Mouse (Mus musculus) liver, embryonic 11.5 days (tissue): Measurements from ENCODE around the gene Ppp4r3a. TPM values are rescaled to one million over a fixed set of nuclear protein-coding genes. Genes with fewer than 3 reads are reported as not detected.
A peak's percentile ranks its signal among the peaks of the same experiment; 100 is the strongest.

Experiments used
- ATAC-seq: fragments of 200-750 bp; cut with Nextera tagmentation; replicated peaks from 2 replicates; pipeline ENCODE4 v1.8.0; 2017; ENCODE audit warnings: moderate number of reproducible peaks, mild to moderate bottlenecking, moderate TSS enrichment, moderate library complexity; ENCODE audit not compliant: low FRiP score
- DNase-seq: peaks from one replicate; pipeline ENCODE4 v3.0.0-alpha.2; 2017; ENCODE audit warnings: low spot score
- H3K27ac ChIP-seq: fragments of 300-500 bp; sonication (generic); 2 replicates; pipeline ENCODE4 v1.5.1; 2014; ENCODE audit warnings: mild to moderate bottlenecking, low read depth, low read length, control low read depth
- H3K27me3 ChIP-seq: fragments of 300-500 bp; sonication (generic); replicated peaks from 2 replicates; pipeline ENCODE4 v1.6.1; 2014; ENCODE audit warnings: low read length, mixed read lengths; ENCODE audit not compliant: control insufficient read depth, insufficient read depth
- H3K36me3 ChIP-seq: fragments of 300-500 bp; sonication (generic); 2 replicates; pipeline ENCODE4 v1.6.1; 2014; ENCODE audit warnings: mild to moderate bottlenecking, low read length, moderate library complexity, mixed read lengths; ENCODE audit not compliant: control insufficient read depth, insufficient read depth
- H3K4me1 ChIP-seq: fragments of 300-500 bp; sonication (generic); replicated peaks from 2 replicates; pipeline ENCODE4 v1.6.1; 2014; ENCODE audit warnings: low read length, mixed read lengths; ENCODE audit not compliant: control insufficient read depth, insufficient read depth
- H3K4me2 ChIP-seq: fragments of 300-500 bp; sonication (generic); 2 replicates; pipeline ENCODE4 v1.6.1; 2014; ENCODE audit warnings: mild to moderate bottlenecking, control low read depth, moderate library complexity
- H3K4me3 ChIP-seq: fragments of 300-500 bp; sonication (generic); 2 replicates; pipeline ENCODE4 v1.5.1; 2014; ENCODE audit warnings: low read depth, low read length, control low read depth
- H3K9ac ChIP-seq: fragments of 300-500 bp; sonication (generic); 2 replicates; pipeline ENCODE4 v1.6.1; 2014; ENCODE audit warnings: low read depth, low read length, control low read depth
- H3K9me3 ChIP-seq: fragments of 300-500 bp; sonication (generic); 2 replicates; pipeline ENCODE4 v1.6.1; 2016; ENCODE audit warnings: low read length, inconsistent platforms, mixed read lengths; ENCODE audit not compliant: control insufficient read depth
- WGBS: fragments of 180-500 bp; shearing (Covaris S2); extraction: QIAGEN DNeasy Blood & Tissue Kit; methylation state at CpG from one replicate; pipeline ENCODE4 v1.1.7; 2014; 5-methylcytosine and 5-hydroxymethylcytosine counted together
- polyA plus RNA-seq: library from polyadenylated mRNA; unstranded; fragments of >200 nt; fragmentation: Nextera tagmentation; extraction: Ambion mirVana; gene quantifications from 2 replicates; pipeline ENCODE4 v1.2.1, GENCODE M21; 2014

The Ppp4r3a gene
- polyA plus RNA-seq, 1 experiment from 2014 or later: 54.4 TPM

DNA sequence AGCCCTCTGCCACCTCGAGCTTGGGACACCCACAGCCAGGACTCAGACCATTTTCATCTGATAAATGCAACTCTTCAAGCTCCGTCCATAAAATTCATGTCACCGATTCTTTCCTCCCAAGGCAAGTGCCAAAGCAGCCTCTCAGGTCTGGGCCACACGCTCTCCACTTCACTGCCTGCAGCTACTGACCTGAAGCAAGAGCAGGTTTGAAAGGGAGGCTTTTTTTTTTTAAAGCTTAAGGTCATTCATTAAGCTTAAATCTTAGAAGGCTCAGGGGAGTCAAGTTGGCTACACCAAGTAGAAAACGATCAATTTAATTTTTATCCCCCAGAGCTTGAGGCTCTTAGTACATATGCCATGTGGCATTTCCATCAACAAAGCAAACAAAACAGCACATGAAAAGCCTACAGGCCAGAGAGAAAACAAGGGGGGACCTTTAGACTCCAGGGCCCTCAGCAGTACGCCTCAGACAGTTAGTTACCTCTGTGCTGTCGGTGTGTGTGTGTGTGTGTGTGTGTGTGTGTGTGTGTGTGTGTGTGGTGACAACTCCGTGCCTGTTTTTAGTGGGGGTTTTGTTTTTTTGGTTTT, 70.3 kb downstream of the Ppp4r3a start:
- no peaks in the 10 kb centered on the region for H3K27me3 ChIP-seq
- no peak overlapping the region for H3K9ac ChIP-seq
- DNase-seq: no peak
- 69% methylated on average over 8 of the region's 8 CpGs for WGBS
- H3K4me2 ChIP-seq: no peak overlapping the region
- no peak overlapping the region for H3K27ac ChIP-seq
- H3K4me3 ChIP-seq: no peak overlapping the region
- ATAC-seq: no peak
- peaks cover 88% of the 10 kb centered on the region for H3K4me1 ChIP-seq
- no peaks in the 10 kb centered on the region for H3K36me3 ChIP-seq
- no peaks in the 10 kb centered on the region for H3K9me3 ChIP-seq

DNA sequence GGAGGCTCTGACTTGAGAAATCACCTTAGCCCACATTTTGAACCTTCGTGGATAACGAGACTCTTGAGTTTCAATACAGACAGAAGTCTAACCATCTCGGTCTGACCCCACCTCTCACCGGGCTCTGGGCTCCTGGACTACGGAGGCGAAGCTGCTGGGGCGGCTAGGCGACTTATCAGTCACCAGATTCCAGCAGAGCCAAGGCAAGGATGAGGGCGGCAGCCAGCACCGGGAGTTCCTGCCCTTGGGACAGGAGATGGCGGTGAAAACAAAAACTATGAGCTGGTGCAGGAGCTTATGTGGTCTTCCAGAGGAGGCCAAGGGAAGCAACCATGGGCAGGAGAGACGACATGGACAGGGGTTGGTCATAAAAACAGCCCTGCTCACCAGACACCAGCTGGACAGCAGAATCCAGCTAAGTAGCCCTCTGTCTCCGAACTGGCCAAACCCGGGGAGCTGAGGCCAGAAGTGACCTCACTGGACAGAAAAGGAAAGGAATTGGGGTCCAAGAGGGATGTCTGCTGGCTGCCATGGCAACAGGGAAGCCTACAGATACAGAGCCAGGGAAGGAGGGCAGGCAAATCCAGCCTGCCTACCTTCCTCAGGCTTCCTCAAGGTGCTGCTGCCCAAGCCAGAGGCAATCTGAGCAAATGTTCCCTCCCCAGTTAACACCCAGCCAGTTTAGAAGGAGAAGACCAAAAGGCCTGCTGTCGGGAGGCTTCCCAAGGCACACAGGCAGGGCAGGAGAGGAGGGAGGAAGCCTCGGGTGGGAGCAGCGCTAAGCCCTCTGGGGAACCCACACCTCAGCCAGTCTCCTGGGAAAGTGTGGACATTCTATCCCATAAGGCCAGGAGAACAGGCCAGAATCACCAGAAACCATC, 71.1 kb downstream of the Ppp4r3a start:
- Histone ChIP-seq H3K4me2 (peak overlapping the region; percentile 41), H3K9ac (no peak overlapping the region), H3K27ac (no peak overlapping the region; the same call in 1 of the 2 replicates), H3K36me3 (no peaks in the 10 kb centered on the region), H3K4me3 (no peak overlapping the region), H3K27me3 (no peaks in the 10 kb centered on the region), H3K9me3 (no peaks in the 10 kb centered on the region), H3K4me1 (peaks cover 88% of the 10 kb centered on the region)
- ATAC-seq (no peak), DNase-seq (no peak)
- WGBS: 31% methylated on average over 17 of the region's 17 CpGs

DNA sequence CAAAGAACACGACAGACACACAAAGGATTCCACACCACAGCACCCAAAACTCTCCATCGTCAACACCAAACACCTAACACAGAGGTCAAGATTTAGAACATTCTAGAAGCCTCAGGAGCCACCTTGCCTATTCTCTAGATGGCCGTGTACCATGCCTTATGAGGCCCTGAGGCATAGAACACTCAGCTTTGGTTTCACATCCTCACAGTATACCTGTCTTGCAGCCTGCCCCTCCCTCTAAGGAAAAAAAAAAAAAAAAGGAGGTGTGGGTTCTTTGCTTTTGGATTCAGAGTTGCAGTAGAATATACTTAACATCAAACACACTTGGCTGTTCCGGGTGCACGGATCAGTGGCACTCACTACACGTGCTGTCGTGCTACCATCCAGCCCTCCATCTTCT, 72.5 kb downstream of the Ppp4r3a start:
- no peak for ATAC-seq
- DNase-seq: no peak
- Histone ChIP-seq H3K4me2 (no peak overlapping the region), H3K4me3 (no peak overlapping the region), H3K9me3 (no peaks in the 10 kb centered on the region), H3K27me3 (no peaks in the 10 kb centered on the region), H3K9ac (no peak overlapping the region), H3K27ac (no peak overlapping the region), H3K36me3 (no peaks in the 10 kb centered on the region), H3K4me1 (peaks cover 78% of the 10 kb centered on the region)
- 85% methylated on average over 7 of the region's 7 CpGs for WGBS

DNA sequence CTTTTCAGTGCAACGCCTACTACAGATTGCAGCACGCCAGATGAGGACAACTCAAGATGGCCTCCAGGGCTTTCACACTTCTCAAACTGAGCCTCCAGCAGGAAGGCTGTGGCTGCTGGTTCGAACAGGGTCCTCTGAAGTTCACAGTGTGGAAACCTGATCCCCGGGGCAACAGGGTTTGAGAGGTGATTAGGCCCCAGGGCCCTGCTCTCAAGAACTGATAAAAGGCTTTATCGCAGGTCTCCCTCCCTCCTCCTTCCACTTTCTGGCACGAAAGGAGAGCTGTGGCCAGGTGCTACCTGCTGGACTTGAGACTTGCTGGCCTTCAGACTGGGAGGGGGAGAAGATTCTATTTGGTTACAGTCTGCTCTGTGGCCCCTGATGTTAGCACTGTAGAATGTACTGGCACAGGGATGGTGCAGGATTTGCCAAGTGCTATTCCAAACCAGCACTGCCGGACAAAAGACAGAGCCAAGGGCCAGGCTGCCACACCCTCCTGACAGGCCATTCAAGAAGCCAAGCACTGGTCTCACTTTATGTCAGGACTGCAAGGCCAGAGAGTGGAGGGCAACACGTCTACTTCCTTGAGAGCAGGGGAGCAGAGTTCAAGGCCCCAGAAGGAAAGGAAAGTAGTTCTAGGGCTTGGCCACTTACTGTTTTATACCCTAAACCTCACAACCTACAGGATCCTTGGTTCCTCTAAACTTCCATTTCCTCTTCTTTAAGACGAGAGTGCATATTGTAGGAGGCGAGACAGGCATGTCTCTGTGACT, 73.2 kb downstream of the Ppp4r3a start:
- no peak for DNase-seq
- H3K27me3 ChIP-seq: no peaks in the 10 kb centered on the region
- peak; percentile 58 for ATAC-seq
- H3K9ac ChIP-seq: no peak overlapping the region
- H3K4me2 ChIP-seq: peak overlapping the region; percentile 38
- H3K27ac ChIP-seq: peak overlapping the region; percentile 1; the same call in 1 of the 2 replicates
- 39% methylated on average over 10 of the region's 10 CpGs for whole genome bisulfite sequencing
- no peaks in the 10 kb centered on the region for H3K36me3 ChIP-seq
- H3K9me3 ChIP-seq: no peaks in the 10 kb centered on the region
- peaks cover 75% of the 10 kb centered on the region for H3K4me1 ChIP-seq
- H3K4me3 ChIP-seq: no peak overlapping the region

DNA sequence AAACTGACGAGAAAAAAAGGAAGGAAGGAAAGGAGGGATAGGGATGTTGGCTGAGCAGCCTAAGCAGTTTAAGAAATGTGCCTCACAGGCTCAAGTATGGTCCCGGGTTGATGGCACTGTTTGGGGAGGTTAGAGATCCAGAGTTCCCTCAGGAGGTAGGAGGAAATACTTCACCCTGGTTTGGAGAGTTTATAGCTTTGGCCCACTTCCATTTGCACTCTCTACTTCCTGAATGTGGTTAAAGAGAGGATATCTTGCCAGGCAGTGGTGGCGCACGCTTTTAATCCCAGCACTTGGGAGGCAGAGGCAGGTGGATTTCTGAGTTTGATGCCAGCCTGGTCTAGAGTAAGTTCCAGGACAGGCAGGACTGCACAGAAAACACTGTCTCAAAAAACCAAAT, 74.3 kb downstream of the Ppp4r3a start:
- Histone ChIP-seq H3K9ac (no peak overlapping the region), H3K36me3 (no peaks in the 10 kb centered on the region), H3K27ac (no peak overlapping the region), H3K4me1 (peaks cover 64% of the 10 kb centered on the region), H3K4me3 (no peak overlapping the region), H3K9me3 (no peaks in the 10 kb centered on the region), H3K27me3 (no peaks in the 10 kb centered on the region), H3K4me2 (no peak overlapping the region)
- ATAC-seq (no peak), DNase-seq (no peak)
- 78% methylated on average over 4 of the region's 4 CpGs for WGBS

DNA sequence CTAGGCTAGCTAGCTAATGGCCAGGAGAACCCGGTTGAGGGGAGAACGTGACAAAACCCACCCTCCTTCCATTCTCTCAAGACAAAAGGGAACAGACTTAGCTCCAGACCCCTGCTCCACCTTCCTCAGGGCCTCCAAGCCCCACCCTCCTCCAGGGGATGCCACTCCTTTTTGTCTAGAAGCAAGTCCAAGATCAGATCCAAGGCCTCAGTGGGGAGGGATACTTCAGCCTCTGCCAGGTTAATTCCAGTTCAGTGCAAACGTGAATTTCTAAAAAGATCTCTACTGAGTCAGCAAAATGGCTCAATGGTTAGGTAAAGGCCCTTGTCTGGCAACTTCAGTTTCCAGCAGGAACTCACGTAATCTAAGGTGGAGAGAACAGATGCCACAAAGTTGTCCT, 74.9 kb downstream of the Ppp4r3a start:
- peaks cover 59% of the 10 kb centered on the region for H3K4me1 ChIP-seq
- DNase-seq (no peak), ATAC-seq (0 out of 2 replicates have a peak, but pooled peaks have one; percentile 37)
- H3K36me3 ChIP-seq: no peaks in the 10 kb centered on the region
- H3K27ac ChIP-seq: no peak overlapping the region
- 47% methylated on average over 4 of the region's 4 CpGs for WGBS
- no peak overlapping the region for H3K4me3 ChIP-seq
- H3K27me3 ChIP-seq: no peaks in the 10 kb centered on the region
- 0 out of 2 replicates have a peak overlapping the region, but pooled peaks have one; percentile 34 for H3K9ac ChIP-seq
- H3K9me3 ChIP-seq: no peaks in the 10 kb centered on the region
- H3K4me2 ChIP-seq: peak overlapping the region; percentile 21

DNA sequence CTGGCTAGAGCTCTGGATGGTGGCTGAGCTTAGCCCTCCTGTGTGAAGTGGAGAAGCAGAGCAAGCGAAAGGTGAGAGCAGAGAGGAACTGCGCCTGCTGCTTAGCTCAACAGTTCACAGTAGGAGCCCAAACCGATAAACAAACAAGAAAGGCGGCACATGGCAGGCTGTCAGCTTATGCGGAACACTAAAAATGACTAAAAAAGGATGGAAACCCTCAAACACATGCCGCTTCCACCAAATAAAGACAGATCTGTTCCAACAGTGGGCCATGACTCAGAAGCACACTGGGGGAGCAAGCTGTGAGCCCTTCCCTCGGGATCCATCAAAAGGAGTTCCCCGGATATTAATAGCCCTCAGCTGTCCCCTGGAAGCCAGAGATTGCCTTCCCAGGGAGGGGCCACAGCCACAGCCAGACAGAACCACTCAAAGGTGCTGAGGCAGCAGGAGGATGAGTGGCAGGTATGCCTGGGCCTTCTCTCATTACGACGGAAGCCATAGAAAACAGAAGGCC, 75.5 kb downstream of the Ppp4r3a start:
- peak overlapping the region; percentile 34; the same call in 1 of the 2 replicates for H3K9ac ChIP-seq
- no peak overlapping the region for H3K27ac ChIP-seq
- no peak for ATAC-seq
- no peak for DNase-seq
- no peaks in the 10 kb centered on the region for H3K9me3 ChIP-seq
- H3K4me3 ChIP-seq: no peak overlapping the region
- peak overlapping the region; percentile 27 for H3K4me2 ChIP-seq
- 57% methylated on average over 10 of the region's 10 CpGs for WGBS
- H3K27me3 ChIP-seq: no peaks in the 10 kb centered on the region
- no peaks in the 10 kb centered on the region for H3K36me3 ChIP-seq
- H3K4me1 ChIP-seq: peaks cover 55% of the 10 kb centered on the region

DNA sequence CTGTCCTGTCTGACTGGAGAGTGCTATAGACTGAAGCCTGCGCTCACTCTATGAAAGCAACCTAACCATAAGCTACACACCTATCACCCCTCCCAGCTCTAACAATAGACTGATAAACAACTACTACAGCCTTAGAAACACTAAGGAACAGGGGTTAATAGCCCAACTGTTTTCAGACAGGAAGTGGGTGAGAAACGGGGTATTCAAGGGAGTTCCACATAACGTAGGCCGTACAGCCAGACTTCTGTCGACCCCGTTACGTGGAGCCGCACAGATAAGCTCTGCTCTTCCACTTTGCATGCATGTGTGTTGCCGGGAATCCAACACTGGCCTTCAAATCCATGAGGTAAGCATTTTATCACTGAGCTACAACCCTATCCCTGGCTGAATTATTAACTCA, 76.1 kb downstream of the Ppp4r3a start:
- ATAC-seq (0 out of 2 replicates have a peak, but pooled peaks have one; percentile 12), DNase-seq (no peak)
- H3K27ac ChIP-seq: no peak overlapping the region
- WGBS: 42% methylated on average over 9 of the region's 9 CpGs
- H3K4me2 ChIP-seq: peak overlapping the region; percentile 22; the same call in 1 of the 2 replicates
- H3K36me3 ChIP-seq: no peaks in the 10 kb centered on the region
- no peaks in the 10 kb centered on the region for H3K9me3 ChIP-seq
- no peak overlapping the region for H3K9ac ChIP-seq
- no peaks in the 10 kb centered on the region for H3K27me3 ChIP-seq
- no peak overlapping the region for H3K4me3 ChIP-seq
- H3K4me1 ChIP-seq: peaks cover 54% of the 10 kb centered on the region
